24 mouse cellular contexts compared by ENCODE assay signal in genomic region chr13:58866239-58866638, GRCm38 (mm10). TPM values are rescaled to one million over a fixed set of nuclear protein-coding genes. Genes with fewer than 3 reads are reported as not detected.
A peak's percentile ranks its signal among the peaks of the same experiment; 100 is the strongest.
DNase-seq lines count a peak whose midpoint lies in the region; ATAC-seq and TF ChIP-seq lines count a peak whose summit lies in the region.
"Had no signal": no experiment of that assay in that cellular context is flagged by ENCODE, and none has a peak within 500 bp of the region (broad histone marks: within the 10 kb centered on the region; RNA-seq: fewer than 3 reads in every experiment).

No protein-coding gene starts in this region.

- intact Hi-C loops in left cerebral cortex, postnatal 4 days (cut with DNase I), result no loop called here
- intact Hi-C loops in left cerebral cortex, adult 2 months (cut with DNase I), result loop anchor here (1.0 to 5.0 kb wide), 3 partner anchors 59 to 206 kb away; no protein-coding TSS in a partner anchor

- no peak for DNase-seq in frontal cortex, postnatal 14 days (ENCODE audit: low spot score in 2 of 2)
- peak; percentile 64 for DNase-seq in left cerebral cortex, adult 11 months (ENCODE audit: low spot score)
- no peak for DNase-seq in left cerebral cortex, postnatal 4 days
- peak; percentile 40 to 52 for DNase-seq in left cerebral cortex, adult 2 months (ENCODE audit: extremely low spot score in 1 of 2, low spot score in 2 of 2)
- peak; percentile 46 for DNase-seq in right cerebral cortex, postnatal 25 days
- no peak for DNase-seq in embryo, embryonic 11 days
- no peak for DNase-seq in cerebellum, adult 2 months
- DNase-seq: adrenal gland, postnatal 14 days; forebrain, postnatal 0 days; kidney, adult 8-10 months; kidney, postnatal 10 days; lung, adult 18-20 months had no signal

- peak; percentile 92 for ATAC-seq in frontal cortex, adult (ENCODE audit: low TSS enrichment)
- ATAC-seq: forebrain, postnatal 0 days; hindbrain, embryonic 16.5 days; intestine, embryonic 15.5 days; liver, embryonic 12.5 days had no signal

- peaks cover 20% of the 10 kb centered on the region for H3K4me1 ChIP-seq in cerebellum, adult 2 months (ENCODE audit: control insufficient read depth, insufficient read depth, low read length)
- H3K4me1 ChIP-seq: embryonic facial prominence, embryonic 12.5 days; hindbrain, embryonic 10.5 days; intestine, embryonic 15.5 days; limb, embryonic 13.5 days; liver, embryonic 12.5 days; midbrain, embryonic 12.5 days had no signal

- H3K27ac ChIP-seq in left cerebral cortex, adult 2 months, result peak overlapping the region; percentile 78
- no peak overlapping the region for H3K27ac ChIP-seq in cerebellum, adult 2 months (ENCODE audit: insufficient read depth, low read length)
- H3K27ac ChIP-seq: embryonic facial prominence, embryonic 12.5 days; hindbrain, embryonic 10.5 days; intestine, embryonic 15.5 days; limb, embryonic 13.5 days; liver, embryonic 12.5 days; midbrain, embryonic 12.5 days had no signal

- WGBS in cerebellum, adult 2 months, result 84% methylated on average over 10 of the region's 10 CpGs

- no peak for TF ChIP-seq CTCF in left cerebral cortex, adult 2 months (IDR thresholded peaks at IDR 0.05)
- no peak for TF ChIP-seq CTCF in cerebellum, adult 2 months (IDR thresholded peaks at IDR 0.05; ENCODE audit: borderline replicate concordance, insufficient read depth, low read depth, low read length)

- no peak for TF ChIP-seq POLR2A in cerebellum, adult 2 months (IDR thresholded peaks at IDR 0.05; ENCODE audit: borderline replicate concordance, insufficient read depth, low read length)

- H3K27me3 ChIP-seq in cerebellum, adult 2 months (ENCODE audit: control insufficient read depth, insufficient read depth, low read length), result no peaks in the 10 kb centered on the region
- H3K27me3 ChIP-seq: embryonic facial prominence, embryonic 12.5 days; intestine, embryonic 15.5 days; limb, embryonic 13.5 days; liver, embryonic 12.5 days; midbrain, embryonic 12.5 days had no signal

- no peak overlapping the region for H3K4me3 ChIP-seq in left cerebral cortex, adult 2 months
- no peak overlapping the region for H3K4me3 ChIP-seq in cerebellum, adult 2 months (replicated peaks; ENCODE audit: insufficient read depth, low read depth, low read length)
- H3K4me3 ChIP-seq: embryonic facial prominence, embryonic 12.5 days; hindbrain, embryonic 10.5 days; intestine, embryonic 15.5 days; limb, embryonic 13.5 days; liver, embryonic 12.5 days; midbrain, embryonic 12.5 days had no signal

RNA-seq across cellular contexts. Expression of gene Ntrk2, which starts 59.9 kb away (rescaled TPM):
- total RNA-seq in left cerebral cortex, postnatal 4 days (2021), result 100 to 1,000 TPM; 288 to 312 TPM
- 100 to 1,000 TPM; 425 to 426 TPM for total RNA-seq in left cerebral cortex, adult 2 months (2021)
- polyA plus RNA-seq in cerebellum, adult 2 months (2012; rRNA removed), result 136 and 139 TPM in 2 replicates
- total RNA-seq: common myeloid progenitor, adult 5-6 weeks; granulocyte monocyte progenitor cell, adult 5-6 weeks; megakaryocyte, adult 5-6 weeks; monocyte, adult 5-6 weeks had no signal

Comparison
In these comparisons a context has a peak if more than half of its experiments do, and no peak if none do; other contexts are left out.
1. DNase-seq: peak in left cerebral cortex, adult 11 months (single experiment), left cerebral cortex, adult 2 months (2 of 2) and right cerebral cortex, postnatal 25 days (single experiment); none in frontal cortex, postnatal 14 days (0 of 2), left cerebral cortex, postnatal 4 days (single experiment), embryo, embryonic 11 days (single experiment) and cerebellum, adult 2 months (0 of 2).